Mouse (Mus musculus) MEL (cell line): ENCODE data around the gene Epha2. TPM values are rescaled to one million over a fixed set of nuclear protein-coding genes. Genes with fewer than 3 reads are reported as not detected.

Experiments used
- DNase-seq: peaks from one replicate; pipeline ENCODE4 v3.0.0; 2011; ENCODE audit warnings: low read depth, low spot score
- H3K27ac ChIP-seq: 2 replicates; pipeline ENCODE4 v1.5.1; 2012; ENCODE audit warnings: low read depth, mild to moderate bottlenecking, control low read depth, low read length, moderate library complexity; ENCODE audit not compliant: control insufficient read depth
- H3K27me3 ChIP-seq, 2 experiments: fragments of 150-350 bp in 1 of 2; sonication (generic) in 1 of 2; 2 replicates each; pipeline ENCODE4 v1.6.1; 2012; ENCODE audit warnings: low read length in 2 of 2, mild to moderate bottlenecking in 2 of 2, improper control_type of control experiment in 1 of 2, moderate library complexity in 1 of 2; ENCODE audit not compliant: insufficient read depth in 2 of 2, control insufficient read depth in 1 of 2
- H3K36me3 ChIP-seq, 2 experiments: 2 replicates each; pipeline ENCODE4 v1.6.1; 2012 to 2014; ENCODE audit warnings: low read length in 2 of 2, improper control_type of control experiment in 1 of 2, inconsistent platforms in 1 of 2, mild to moderate bottlenecking in 1 of 2; ENCODE audit not compliant: insufficient read depth in 2 of 2, control insufficient read depth in 1 of 2
- H3K4me1 ChIP-seq, 2 experiments: fragments of 150-350 bp in 1 of 2; sonication (generic) in 1 of 2; 2 replicates each; pipeline ENCODE4 v1.6.1; 2012; ENCODE audit warnings: low read length in 2 of 2, improper control_type of control experiment in 1 of 2, mild to moderate bottlenecking in 1 of 2; ENCODE audit not compliant: insufficient read depth in 2 of 2, control insufficient read depth in 1 of 2
- H3K4me3 ChIP-seq, 2 experiments: fragments of 150-350 bp in 1 of 2; sonication (generic) in 1 of 2; 2 replicates each; pipeline ENCODE4 v1.5.1; 2012; ENCODE audit warnings: low read depth in 2 of 2, low read length in 2 of 2, mild to moderate bottlenecking in 2 of 2, moderate library complexity in 2 of 2, control low read depth in 1 of 2, improper control_type of control experiment in 1 of 2; ENCODE audit not compliant: control insufficient read depth in 1 of 2, insufficient read depth in 1 of 2
- H3K79me2 ChIP-seq: 2 replicates; pipeline ENCODE4 v1.6.1; 2012; ENCODE audit warnings: mild to moderate bottlenecking, low read length, moderate library complexity; ENCODE audit not compliant: control insufficient read depth, poor library complexity, insufficient read depth
- H3K9ac ChIP-seq: 2 replicates; pipeline ENCODE4 v1.6.1; 2012; ENCODE audit warnings: low read depth, mild to moderate bottlenecking, control low read depth, low read length, moderate library complexity; ENCODE audit not compliant: control insufficient read depth, poor library complexity, severe bottlenecking
- H3K9me3 ChIP-seq: fragments of 150-350 bp; sonication (generic); replicated peaks from 2 replicates; pipeline ENCODE4 v1.6.1; 2012; ENCODE audit warnings: mild to moderate bottlenecking, low read length, improper control_type of control experiment, moderate library complexity; ENCODE audit not compliant: insufficient read depth
- BHLHE40 ChIP-seq: IDR thresholded peaks from 2 replicates; pipeline ENCODE4 v1.6.1; 2012; ENCODE audit warnings: low read depth, mild to moderate bottlenecking, inconsistent platforms, low read length, improper control_type of control experiment, borderline replicate concordance
- CHD2 ChIP-seq: IDR thresholded peaks from 2 replicates; pipeline ENCODE4 v1.6.1; 2011; ENCODE audit warnings: low read length, improper control_type of control experiment
- CTCF ChIP-seq, 3 experiments: IDR thresholded peaks in 2 of 3; conservative IDR thresholded peaks in 1 of 3; 2 replicates each; pipeline ENCODE4 v1.5.1; 2011 to 2012; ENCODE audit warnings: low read length in 3 of 3, low read depth in 2 of 3, mild to moderate bottlenecking in 2 of 3, improper control_type of control experiment in 1 of 3, inconsistent platforms in 1 of 3, mixed read lengths in 1 of 3, moderate library complexity in 1 of 3; ENCODE audit not compliant: control insufficient read depth in 1 of 3, insufficient read depth in 1 of 3, poor library complexity in 1 of 3, severe bottlenecking in 1 of 3
- E2F4 ChIP-seq: IDR thresholded peaks from 2 replicates; pipeline ENCODE4 v1.6.1; 2011; ENCODE audit warnings: low read depth, low read length, improper control_type of control experiment, borderline replicate concordance
- GATA1 ChIP-seq: IDR thresholded peaks from 2 replicates; pipeline ENCODE4 v1.6.1; 2011; ENCODE audit warnings: low read depth, low read length, improper control_type of control experiment
- HCFC1 ChIP-seq: IDR thresholded peaks from 2 replicates; pipeline ENCODE4 v1.6.1; 2012; ENCODE audit warnings: low read depth, mild to moderate bottlenecking, inconsistent platforms, low read length, improper control_type of control experiment, moderate library complexity
- JUND ChIP-seq: IDR thresholded peaks from 2 replicates; pipeline ENCODE4 v1.6.1; 2011; ENCODE audit warnings: low read depth, mild to moderate bottlenecking, improper control_type of control experiment, low read length
- KAT2A ChIP-seq: conservative IDR thresholded peaks from 2 replicates; pipeline ENCODE4 v1.6.1; 2012; ENCODE audit warnings: low read depth, low read length, improper control_type of control experiment, inconsistent platforms
- MAFK ChIP-seq: IDR thresholded peaks from 2 replicates; pipeline ENCODE4 v1.6.1; 2011; ENCODE audit warnings: low read depth, mild to moderate bottlenecking, low read length, improper control_type of control experiment, borderline replicate concordance
- MAX ChIP-seq: IDR thresholded peaks from 2 replicates; pipeline ENCODE4 v1.6.1; 2011; ENCODE audit warnings: low read length, improper control_type of control experiment
- MAZ ChIP-seq: IDR thresholded peaks from 2 replicates; pipeline ENCODE4 v1.6.1; 2012; ENCODE audit warnings: low read depth, mild to moderate bottlenecking, inconsistent platforms, low read length, improper control_type of control experiment
- MXI1 ChIP-seq: IDR thresholded peaks from 2 replicates; pipeline ENCODE4 v1.6.1; 2011; ENCODE audit warnings: mild to moderate bottlenecking, low read depth, low read length, improper control_type of control experiment
- NELFE ChIP-seq: IDR thresholded peaks from 2 replicates; pipeline ENCODE4 v1.6.1; 2011; ENCODE audit warnings: low read depth, low read length, improper control_type of control experiment
- NRF1 ChIP-seq: IDR thresholded peaks from 2 replicates; pipeline ENCODE4 v1.6.1; 2014; ENCODE audit warnings: low read depth, mild to moderate bottlenecking, inconsistent platforms, low read length, improper control_type of control experiment, moderate library complexity; ENCODE audit not compliant: poor library complexity, insufficient read depth, severe bottlenecking
- POLR2AphosphoS5 ChIP-seq: IDR thresholded peaks from 2 replicates; pipeline ENCODE4 v1.6.1; 2012; ENCODE audit warnings: low read depth, borderline replicate concordance, mild to moderate bottlenecking, inconsistent platforms, low read length, moderate library complexity, mixed read lengths
- RCOR1 ChIP-seq: IDR thresholded peaks from 2 replicates; pipeline ENCODE4 v1.6.1; 2012; ENCODE audit warnings: low read depth, mild to moderate bottlenecking, inconsistent platforms, low read length, improper control_type of control experiment
- TAL1 ChIP-seq: IDR thresholded peaks from 2 replicates; pipeline ENCODE4 v1.6.1; 2012; ENCODE audit warnings: mild to moderate bottlenecking, inconsistent platforms, low read length, moderate library complexity, mixed read lengths
- UBTF ChIP-seq: IDR thresholded peaks from 2 replicates; pipeline ENCODE4 v1.6.1; 2012; ENCODE audit warnings: low read depth, mild to moderate bottlenecking, inconsistent platforms, low read length, improper control_type of control experiment, moderate library complexity, borderline replicate concordance; ENCODE audit not compliant: insufficient read depth
- USF1 ChIP-seq: IDR thresholded peaks from 2 replicates; pipeline ENCODE4 v1.6.1; 2014; ENCODE audit warnings: low read depth, mild to moderate bottlenecking, inconsistent platforms, low read length, improper control_type of control experiment, moderate library complexity
- USF2 ChIP-seq, 2 experiments: IDR thresholded peaks; 2 replicates each; pipeline ENCODE4 v1.6.1; 2011 to 2012; ENCODE audit warnings: improper control_type of control experiment in 2 of 2, low read length in 2 of 2, borderline replicate concordance in 1 of 2, inconsistent platforms in 1 of 2, low read depth in 1 of 2, mild to moderate bottlenecking in 1 of 2; ENCODE audit not compliant: insufficient read depth in 1 of 2
- ZC3H11A ChIP-seq: IDR thresholded peaks from 2 replicates; pipeline ENCODE4 v1.6.1; 2012; ENCODE audit warnings: low read depth, mild to moderate bottlenecking, inconsistent platforms, low read length, improper control_type of control experiment
- ZKSCAN1 ChIP-seq: IDR thresholded peaks from 2 replicates; pipeline ENCODE4 v1.6.1; 2012; ENCODE audit warnings: low read depth, mild to moderate bottlenecking, inconsistent platforms, low read length, improper control_type of control experiment, moderate library complexity
- ZMIZ1 ChIP-seq: IDR thresholded peaks from 2 replicates; pipeline ENCODE4 v1.6.1; 2012; ENCODE audit warnings: low read depth, mild to moderate bottlenecking, inconsistent platforms, low read length, improper control_type of control experiment, moderate library complexity
- ZNF384 ChIP-seq: IDR thresholded peaks from 2 replicates; pipeline ENCODE4 v1.6.1; 2012; ENCODE audit warnings: low read depth, mild to moderate bottlenecking, inconsistent platforms, low read length, improper control_type of control experiment
- polyA plus RNA-seq, 2 experiments: library from polyadenylated mRNA; stranded (reverse) in 1 of 2; unstranded in 1 of 2; fragments of >175 nt in 1 of 2; fragments of >200 nt in 1 of 2; gene quantifications; 2 replicates each; pipeline versions ENCODE4 v1.2.1 to v1.2.4; 2012; ENCODE audit warnings: low replicate concordance in 2 of 2, low read depth in 1 of 2; ENCODE audit not compliant: insufficient read length in 2 of 2, insufficient read depth in 1 of 2, missing spikeins in 1 of 2
- total RNA-seq: library from RNA; depleted of rRNA; stranded (reverse); fragments of 300-350 nt; gene quantifications from 2 replicates; pipeline ENCODE4 v1.2.3, GENCODE M21; 2012

Gene Epha2
- total and polyA plus RNA-seq, 3 experiments = 2.3 to 5.9 TPM; not detected in 1

GRCm38 (mm10) chr4:141277157-141277556 is 23.9 kb upstream of the Epha2 start:
- no peaks in the 10 kb centered on the region for H3K9me3 ChIP-seq
- peaks cover 0 to 3% of the 10 kb centered on the region in 2 experiments; a peak in 2 of 4 replicates for H3K27me3 ChIP-seq
- no peak for TF ChIP-seq HCFC1
- TF ChIP-seq NRF1 = no peak
- TF ChIP-seq MAFK = no peak
- no peak for TF ChIP-seq USF2 (IDR thresholded peaks at IDR 0.05; ENCODE audit: borderline replicate concordance in 1 of 2, insufficient read depth in 1 of 2, low read depth in 1 of 2, low read length in 2 of 2)
- TF ChIP-seq ZC3H11A = no peak
- no peak for TF ChIP-seq KAT2A
- no peak for TF ChIP-seq ZKSCAN1
- TF ChIP-seq UBTF = no peak
- no peak for TF ChIP-seq MAZ
- TF ChIP-seq CHD2 = no peak
- TF ChIP-seq MXI1 = no peak
- no peak for DNase-seq
- H3K4me1 ChIP-seq = peaks cover 0 to 6% of the 10 kb centered on the region in 2 experiments; a peak in 1 of 4 replicates
- no peak overlapping the region for H3K27ac ChIP-seq
- no peak overlapping the region for H3K9ac ChIP-seq
- no peaks in the 10 kb centered on the region for H3K36me3 ChIP-seq
- no peaks in the 10 kb centered on the region for H3K79me2 ChIP-seq
- H3K4me3 ChIP-seq = no peak overlapping the region

GRCm38 (mm10) chr4:141278154-141278553 is 22.9 kb upstream of the Epha2 start:
- 0 out of 4 replicates have a peak, but pooled peaks cover 0 to 2% of the 10 kb centered on the region in 2 experiments for H3K4me1 ChIP-seq
- H3K27me3 ChIP-seq = peaks cover 0 to 3% of the 10 kb centered on the region in 2 experiments; a peak in 2 of 4 replicates
- no peak for DNase-seq
- no peaks in the 10 kb centered on the region for H3K9me3 ChIP-seq
- no peak overlapping the region for H3K9ac ChIP-seq
- no peaks in the 10 kb centered on the region for H3K79me2 ChIP-seq
- no peak overlapping the region for H3K27ac ChIP-seq
- no peaks in the 10 kb centered on the region for H3K36me3 ChIP-seq
- H3K4me3 ChIP-seq = no peak overlapping the region
- TF ChIP-seq MXI1 = no peak
- no peak for TF ChIP-seq JUND
- no peak for TF ChIP-seq CTCF (IDR thresholded peaks at IDR 0.05 in 2 of 3, conservative IDR thresholded peaks at IDR 0.05 in 1 of 3; ENCODE audit: control insufficient read depth in 1 of 3, insufficient read depth in 1 of 3, low read depth in 2 of 3, low read length in 3 of 3, poor library complexity in 1 of 3, severe bottlenecking in 1 of 3)
- no peak for TF ChIP-seq TAL1
- no peak for TF ChIP-seq NELFE
- TF ChIP-seq ZNF384 = no peak
- TF ChIP-seq GATA1 = no peak
- TF ChIP-seq USF1 = no peak
- TF ChIP-seq MAX = no peak
- no peak for TF ChIP-seq ZMIZ1
- no peak for TF ChIP-seq RCOR1
- TF ChIP-seq POLR2AphosphoS5 = no peak
- no peak for TF ChIP-seq E2F4
- TF ChIP-seq BHLHE40 = no peak
